Mouse (Mus musculus) neural tube, embryonic 14.5 days (tissue): Measurements from ENCODE around the gene Set. TPM values are rescaled to one million over a fixed set of nuclear protein-coding genes. Genes with fewer than 3 reads are reported as not detected.

Experiments used
- ATAC-seq: fragments of 200-750 bp; cut with Nextera tagmentation; 2 replicates; pipeline ENCODE4 v1.8.0; 2017; ENCODE audit warnings: low read depth, mild to moderate bottlenecking, moderate TSS enrichment, moderate library complexity
- H3K27ac ChIP-seq: fragments of 300-500 bp; sonication (generic); 2 replicates; pipeline ENCODE4 v1.5.1; 2014; ENCODE audit warnings: low read depth, mild to moderate bottlenecking, control low read depth, low read length, moderate library complexity, mixed read lengths
- H3K27me3 ChIP-seq: fragments of 300-500 bp; sonication (generic); 2 replicates; pipeline ENCODE4 v1.6.1; 2014; ENCODE audit warnings: low read length; ENCODE audit not compliant: control insufficient read depth, insufficient read depth
- H3K36me3 ChIP-seq: fragments of 300-500 bp; sonication (generic); 2 replicates; pipeline ENCODE4 v1.6.1; 2014; ENCODE audit warnings: low read length, mixed read lengths; ENCODE audit not compliant: control insufficient read depth, insufficient read depth
- H3K4me1 ChIP-seq: fragments of 300-500 bp; sonication (generic); 2 replicates; pipeline ENCODE4 v1.6.1; 2014; ENCODE audit warnings: low read length; ENCODE audit not compliant: control insufficient read depth, insufficient read depth
- H3K4me2 ChIP-seq: fragments of 300-500 bp; sonication (generic); 2 replicates; pipeline ENCODE4 v1.6.1; 2014; ENCODE audit warnings: mild to moderate bottlenecking, low read depth, low read length, control low read depth
- H3K4me3 ChIP-seq: fragments of 300-500 bp; sonication (generic); 2 replicates; pipeline ENCODE4 v1.5.1; 2014; ENCODE audit warnings: low read depth, low read length, control low read depth, mixed read lengths
- H3K9ac ChIP-seq: fragments of 300-500 bp; sonication (generic); replicated peaks from 2 replicates; pipeline ENCODE4 v1.6.1; 2014; ENCODE audit warnings: low read depth, mild to moderate bottlenecking, control low read depth, low read length, mixed read lengths
- H3K9me3 ChIP-seq: fragments of 300-500 bp; sonication (generic); 2 replicates; pipeline ENCODE4 v1.6.1; 2016; ENCODE audit warnings: low read length; ENCODE audit not compliant: control insufficient read depth
- WGBS: fragments of 180-500 bp; shearing (Covaris S2); extraction: QIAGEN DNeasy Blood & Tissue Kit; methylation state at CpG from one replicate; pipeline ENCODE4 v1.1.7; 2014; 5-methylcytosine and 5-hydroxymethylcytosine counted together
- polyA plus RNA-seq: library from polyadenylated mRNA; unstranded; fragments of >200 nt; fragmentation: Nextera tagmentation; extraction: Ambion mirVana; gene quantifications from 2 replicates; pipeline ENCODE4 v1.2.1, GENCODE M21; 2014

Gene Set
- polyA plus RNA-seq = 315 and 363 TPM in 2 replicates

- H3K36me3 ChIP-seq = no peaks in the 10 kb centered on the region
- H3K9me3 ChIP-seq = no peaks in the 10 kb centered on the region
- H3K27me3 ChIP-seq = no peaks in the 10 kb centered on the region
- H3K27ac ChIP-seq = no peak within 1 kb of the TSS
- peaks cover 4% of the 10 kb centered on the region; the same call in 1 of the 2 replicates for H3K4me1 ChIP-seq
- WGBS = 52% methylated on average over 12 of the region's 12 CpGs
- H3K4me3 ChIP-seq = no peak within 1 kb of the TSS
- no peak within 1 kb of the TSS for H3K9ac ChIP-seq
- no peak for ATAC-seq
- no peak within 1 kb of the TSS for H3K4me2 ChIP-seq
Observed at GRCm38 (mm10) chr2:30057223-30057904, at the start of gene Set. TSS of gene Set (plus strand) at chr2:30057378.

- no peak overlapping the region for H3K4me3 ChIP-seq
- H3K4me1 ChIP-seq = no peaks in the 10 kb centered on the region
- H3K9me3 ChIP-seq = no peaks in the 10 kb centered on the region
- WGBS = 62% methylated on average over 1 of the region's 1 CpGs
- no peaks in the 10 kb centered on the region for H3K27me3 ChIP-seq
- no peak overlapping the region for H3K4me2 ChIP-seq
- ATAC-seq = no peak
- H3K27ac ChIP-seq = no peak overlapping the region
- peaks cover 93% of the 10 kb centered on the region for H3K36me3 ChIP-seq
- H3K9ac ChIP-seq = no peak overlapping the region
Observed at GRCm38 (mm10) chr2:30009101-30009500, 48.1 kb upstream of the Set start.

GRCm38 (mm10) chr2:30010840-30011281, 46.3 kb upstream of the Set start:
- no peaks in the 10 kb centered on the region for H3K4me1 ChIP-seq
- no peaks in the 10 kb centered on the region for H3K9me3 ChIP-seq
- H3K4me2 ChIP-seq = no peak overlapping the region
- H3K4me3 ChIP-seq = no peak overlapping the region
- H3K9ac ChIP-seq = no peak overlapping the region
- H3K36me3 ChIP-seq = peaks cover 94% of the 10 kb centered on the region
- WGBS = 88% methylated on average over 8 of the region's 8 CpGs
- ATAC-seq = no peak
- H3K27me3 ChIP-seq = no peaks in the 10 kb centered on the region
- no peak overlapping the region for H3K27ac ChIP-seq

GRCm38 (mm10) chr2:30014326-30014966, 42.7 kb upstream of the Set start:
- Histone ChIP-seq H3K27me3 (no peaks in the 10 kb centered on the region), H3K4me3 (no peak overlapping the region), H3K4me1 (no peaks in the 10 kb centered on the region), H3K9me3 (no peaks in the 10 kb centered on the region), H3K9ac (no peak overlapping the region), H3K36me3 (peaks cover 93% of the 10 kb centered on the region), H3K4me2 (no peak overlapping the region), H3K27ac (no peak overlapping the region)
- WGBS = 92% methylated on average over 11 of the region's 11 CpGs
- ATAC-seq = no peak

GRCm38 (mm10) chr2:30025454-30025853, 31.7 kb upstream of the Set start:
- Histone ChIP-seq H3K27me3 (no peaks in the 10 kb centered on the region), H3K9ac (no peak overlapping the region), H3K4me3 (no peak overlapping the region), H3K4me1 (no peaks in the 10 kb centered on the region), H3K36me3 (peaks cover 100% of the 10 kb centered on the region), H3K9me3 (no peaks in the 10 kb centered on the region), H3K27ac (no peak overlapping the region), H3K4me2 (no peak overlapping the region)
- no peak for ATAC-seq
- 89% methylated on average over 4 of the region's 4 CpGs for WGBS

GRCm38 (mm10) chr2:30026997-30027396, 30.2 kb upstream of the Set start:
- Histone ChIP-seq H3K36me3 (peaks cover 98% of the 10 kb centered on the region), H3K9ac (no peak overlapping the region), H3K4me2 (no peak overlapping the region), H3K4me3 (no peak overlapping the region), H3K4me1 (no peaks in the 10 kb centered on the region), H3K9me3 (no peaks in the 10 kb centered on the region), H3K27ac (no peak overlapping the region), H3K27me3 (no peaks in the 10 kb centered on the region)
- ATAC-seq = no peak
- 97% methylated on average over 5 of the region's 5 CpGs for WGBS

GRCm38 (mm10) chr2:30032244-30032846, 24.8 kb upstream of the Set start:
- Histone ChIP-seq H3K27me3 (no peaks in the 10 kb centered on the region), H3K36me3 (peaks cover 52% of the 10 kb centered on the region), H3K4me1 (no peaks in the 10 kb centered on the region), H3K27ac (no peak overlapping the region), H3K9ac (no peak overlapping the region), H3K4me2 (no peak overlapping the region), H3K4me3 (no peak overlapping the region), H3K9me3 (no peaks in the 10 kb centered on the region)
- 61% methylated on average over 11 of the region's 11 CpGs for WGBS
- ATAC-seq = no peak

GRCm38 (mm10) chr2:30032957-30033356, 24.2 kb upstream of the Set start:
- no peaks in the 10 kb centered on the region for H3K9me3 ChIP-seq
- H3K36me3 ChIP-seq = peaks cover 50% of the 10 kb centered on the region
- no peak overlapping the region for H3K27ac ChIP-seq
- H3K9ac ChIP-seq = no peak overlapping the region
- ATAC-seq = no peak
- no peaks in the 10 kb centered on the region for H3K4me1 ChIP-seq
- no peak overlapping the region for H3K4me3 ChIP-seq
- H3K27me3 ChIP-seq = no peaks in the 10 kb centered on the region
- H3K4me2 ChIP-seq = no peak overlapping the region
- WGBS = 83% methylated on average over 6 of the region's 6 CpGs

- H3K4me3 ChIP-seq = no peak overlapping the region
- ATAC-seq = no peak
- H3K27ac ChIP-seq = no peak overlapping the region
- H3K4me2 ChIP-seq = no peak overlapping the region
- no peaks in the 10 kb centered on the region for H3K4me1 ChIP-seq
- H3K9ac ChIP-seq = no peak overlapping the region
- WGBS = 92% methylated on average over 2 of the region's 2 CpGs
- no peaks in the 10 kb centered on the region for H3K9me3 ChIP-seq
- H3K36me3 ChIP-seq = peaks cover 4% of the 10 kb centered on the region; the same call in 1 of the 2 replicates
- no peaks in the 10 kb centered on the region for H3K27me3 ChIP-seq
Observed at GRCm38 (mm10) chr2:30037762-30038161, 19.4 kb upstream of the Set start.
